Mouse (Mus musculus): ENCODE measurements around the gene Pla2g12b. TPM values are rescaled to one million over a fixed set of nuclear protein-coding genes. Genes with fewer than 3 reads are reported as not detected.

Gene Pla2g12b
- polyA plus RNA-seq (2011; ENCODE audit: insufficient read length, low read depth, missing spikeins), result not detected in 2 replicates

DNA sequence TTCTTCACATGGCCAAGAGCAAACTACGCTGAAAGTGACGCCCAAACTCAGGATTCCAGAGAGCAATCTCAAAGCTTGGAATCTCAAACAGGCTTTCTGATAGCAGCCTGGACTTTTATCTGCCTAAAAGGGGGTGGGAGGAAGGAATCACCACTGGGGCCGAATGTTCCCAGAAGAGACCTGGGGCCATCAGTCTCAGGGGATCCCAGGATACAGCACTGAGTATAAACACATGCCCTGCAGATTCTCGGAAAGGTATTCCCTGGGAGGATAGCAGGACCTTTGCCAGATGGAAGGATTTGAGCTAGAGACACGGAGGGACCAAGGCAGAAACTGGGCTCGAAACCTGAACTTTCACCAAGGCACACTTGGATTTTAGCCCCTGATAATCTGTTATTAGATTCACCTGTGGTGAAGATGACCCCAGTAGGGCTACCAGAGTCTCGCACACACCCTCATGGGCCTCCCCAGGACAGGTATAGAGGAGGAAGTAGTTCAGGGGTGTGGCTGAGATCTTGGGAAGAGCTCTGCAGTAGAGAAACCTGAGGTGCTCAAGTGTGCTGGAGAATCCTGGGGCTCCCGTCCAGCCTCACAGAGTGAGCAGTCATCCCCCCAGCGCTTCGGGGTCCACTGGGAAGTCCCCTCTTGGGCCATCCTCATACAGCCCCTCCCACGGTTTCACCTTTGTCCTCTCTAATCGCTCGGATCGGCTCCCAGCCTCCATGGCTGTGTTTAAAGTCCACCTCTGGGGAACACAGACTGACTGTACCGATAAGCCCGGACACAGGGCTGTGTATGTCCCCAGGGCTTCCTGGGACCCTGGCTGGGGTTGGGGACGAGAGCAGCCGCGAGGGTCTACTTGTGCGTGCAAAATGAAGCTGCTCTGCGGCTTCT, at the start of gene Pla2g12b:
Pla2g12b (plus strand) TSS at position 762 of the 894 bp plus-strand sequence.
- Histone ChIP-seq H3K4me1 (ENCODE audit: control insufficient read depth, insufficient read depth, low read length) (no peaks in the 10 kb centered on the region), H3K27ac (ENCODE audit: insufficient read depth, low read length) (no peak within 1 kb of the TSS), H3K4me3 (ENCODE audit: insufficient read depth, low read length) (no peak within 1 kb of the TSS)
- TF ChIP-seq POLR2A (IDR thresholded peaks at IDR 0.05; ENCODE audit: low read depth, low read length) (no peak), CTCF (IDR thresholded peaks at IDR 0.05; ENCODE audit: borderline replicate concordance, insufficient read depth, low read length) (no peak)

DNA sequence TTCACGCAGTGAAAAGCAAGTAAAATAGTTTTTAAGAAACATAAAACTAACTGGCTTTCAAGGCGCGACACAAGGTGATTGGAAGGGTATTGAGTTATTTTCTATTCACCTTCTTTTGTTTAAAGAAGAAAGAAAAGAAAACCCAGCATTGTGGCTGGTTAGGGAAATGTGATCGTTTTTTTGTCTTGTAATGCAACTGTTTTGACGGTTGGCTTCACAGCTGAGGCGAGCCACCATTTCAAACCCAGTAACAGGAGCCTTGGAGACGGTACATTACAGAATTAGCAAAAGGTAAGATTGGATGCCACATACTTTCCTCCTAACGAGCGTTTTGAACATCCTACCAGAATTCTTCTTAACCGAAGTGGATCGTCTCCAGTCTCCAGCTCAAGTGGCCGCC, 49.3 kb upstream of the Pla2g12b start:
- no peak overlapping the region for H3K4me3 ChIP-seq (ENCODE audit: insufficient read depth, low read length)
- TF ChIP-seq POLR2A (IDR thresholded peaks at IDR 0.05; ENCODE audit: low read depth, low read length) (no peak), CTCF (IDR thresholded peaks at IDR 0.05; ENCODE audit: borderline replicate concordance, insufficient read depth, low read length) (no peak)
- no peaks in the 10 kb centered on the region for H3K4me1 ChIP-seq (ENCODE audit: control insufficient read depth, insufficient read depth, low read length)
- H3K27ac ChIP-seq (ENCODE audit: insufficient read depth, low read length), result no peak overlapping the region

DNA sequence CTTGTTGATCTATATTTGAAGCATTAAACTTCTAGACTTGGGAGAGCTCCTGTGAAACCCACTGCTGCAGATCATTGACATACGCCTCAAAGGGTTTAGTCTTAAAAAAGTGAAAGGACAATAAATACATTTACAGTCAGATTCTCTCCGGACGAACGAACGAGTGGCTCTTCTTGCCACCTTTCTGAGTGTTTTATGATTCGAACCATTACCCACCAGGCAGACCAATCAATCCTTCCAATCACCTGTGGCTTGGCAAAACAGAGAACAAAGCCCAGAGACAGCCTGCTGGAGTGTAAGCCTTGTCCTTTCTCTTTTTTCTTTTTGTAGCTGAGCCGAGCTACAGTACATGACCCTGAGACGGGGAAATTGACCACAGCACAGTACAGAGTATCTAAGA, 48.4 kb upstream of the Pla2g12b start:
- TF ChIP-seq CTCF (IDR thresholded peaks at IDR 0.05; ENCODE audit: borderline replicate concordance, insufficient read depth, low read length) (no peak), POLR2A (IDR thresholded peaks at IDR 0.05; ENCODE audit: low read depth, low read length) (no peak)
- H3K27ac ChIP-seq (ENCODE audit: insufficient read depth, low read length), result no peak overlapping the region
- no peaks in the 10 kb centered on the region for H3K4me1 ChIP-seq (ENCODE audit: control insufficient read depth, insufficient read depth, low read length)
- no peak overlapping the region for H3K4me3 ChIP-seq (ENCODE audit: insufficient read depth, low read length)

DNA sequence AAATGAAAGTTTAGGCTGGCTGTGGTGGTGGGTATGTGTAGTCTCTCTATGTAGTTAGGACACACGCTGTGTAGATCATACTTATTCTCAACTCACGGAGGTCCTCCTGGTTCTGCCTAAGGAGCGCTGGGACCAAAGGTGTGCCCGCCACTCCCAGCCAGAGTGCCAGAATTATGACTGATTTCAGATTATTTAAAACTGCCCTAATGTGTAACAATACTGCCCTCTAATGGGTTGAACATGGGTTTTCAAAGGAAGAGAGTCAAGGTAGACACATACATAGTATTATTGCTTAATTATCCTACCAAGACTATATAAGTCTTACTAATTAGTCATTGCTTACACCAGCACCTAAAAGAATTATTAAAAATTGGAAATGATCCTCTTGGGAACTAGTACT, 44.7 kb upstream of the Pla2g12b start:
- no peak overlapping the region for H3K27ac ChIP-seq (ENCODE audit: insufficient read depth, low read length)
- H3K4me3 ChIP-seq (ENCODE audit: insufficient read depth, low read length), result no peak overlapping the region
- H3K4me1 ChIP-seq (ENCODE audit: control insufficient read depth, insufficient read depth, low read length), result no peaks in the 10 kb centered on the region
- TF ChIP-seq POLR2A (IDR thresholded peaks at IDR 0.05; ENCODE audit: low read depth, low read length) (no peak), CTCF (IDR thresholded peaks at IDR 0.05; ENCODE audit: borderline replicate concordance, insufficient read depth, low read length) (no peak)

DNA sequence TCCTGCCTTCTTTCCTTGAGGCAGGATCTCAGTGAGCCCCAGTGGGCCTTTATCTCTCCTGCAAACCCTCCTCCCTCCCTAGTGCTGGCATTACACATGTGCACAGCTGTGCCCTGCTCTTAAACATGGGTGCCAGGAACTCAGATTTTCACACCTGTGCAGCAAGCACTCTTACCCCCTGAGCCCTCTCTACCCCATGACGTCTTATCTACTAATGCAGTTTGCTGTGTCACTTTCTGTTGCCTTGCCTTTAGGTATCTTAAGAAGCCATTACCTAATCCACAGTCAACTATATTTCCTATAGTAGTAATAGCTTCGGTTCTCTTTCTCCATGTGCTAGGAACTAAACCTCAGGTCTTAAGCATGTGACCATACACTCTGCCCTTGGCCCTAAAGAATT, 40.3 kb upstream of the Pla2g12b start:
- Histone ChIP-seq H3K27ac (ENCODE audit: insufficient read depth, low read length) (no peak overlapping the region), H3K4me3 (ENCODE audit: insufficient read depth, low read length) (no peak overlapping the region), H3K4me1 (ENCODE audit: control insufficient read depth, insufficient read depth, low read length) (no peaks in the 10 kb centered on the region)
- TF ChIP-seq CTCF (IDR thresholded peaks at IDR 0.05; ENCODE audit: borderline replicate concordance, insufficient read depth, low read length) (no peak), POLR2A (IDR thresholded peaks at IDR 0.05; ENCODE audit: low read depth, low read length) (no peak)

DNA sequence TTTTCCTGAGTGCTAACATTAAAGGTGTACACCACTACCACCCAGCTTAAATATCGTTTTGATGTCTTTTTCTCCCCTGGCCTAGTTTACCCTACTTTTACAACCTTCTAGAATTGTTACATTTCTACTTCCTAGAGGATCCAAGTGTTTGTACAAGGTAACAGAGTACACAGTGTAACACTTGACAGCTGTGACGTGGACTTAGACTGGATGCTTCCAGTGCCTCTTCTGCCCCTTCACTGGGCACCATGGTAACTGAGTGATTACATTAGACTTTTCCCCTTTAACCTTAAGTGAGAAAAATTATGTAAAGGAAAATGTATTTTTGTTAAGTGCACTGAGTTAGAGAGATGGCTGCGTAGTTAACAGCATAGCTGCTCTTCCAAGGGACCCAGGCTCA, 38.9 kb upstream of the Pla2g12b start:
- Histone ChIP-seq H3K27ac (ENCODE audit: insufficient read depth, low read length) (no peak overlapping the region), H3K4me3 (ENCODE audit: insufficient read depth, low read length) (no peak overlapping the region), H3K4me1 (ENCODE audit: control insufficient read depth, insufficient read depth, low read length) (no peaks in the 10 kb centered on the region)
- TF ChIP-seq CTCF (IDR thresholded peaks at IDR 0.05; ENCODE audit: borderline replicate concordance, insufficient read depth, low read length), result no peak
- no peak for TF ChIP-seq POLR2A (IDR thresholded peaks at IDR 0.05; ENCODE audit: low read depth, low read length)

DNA sequence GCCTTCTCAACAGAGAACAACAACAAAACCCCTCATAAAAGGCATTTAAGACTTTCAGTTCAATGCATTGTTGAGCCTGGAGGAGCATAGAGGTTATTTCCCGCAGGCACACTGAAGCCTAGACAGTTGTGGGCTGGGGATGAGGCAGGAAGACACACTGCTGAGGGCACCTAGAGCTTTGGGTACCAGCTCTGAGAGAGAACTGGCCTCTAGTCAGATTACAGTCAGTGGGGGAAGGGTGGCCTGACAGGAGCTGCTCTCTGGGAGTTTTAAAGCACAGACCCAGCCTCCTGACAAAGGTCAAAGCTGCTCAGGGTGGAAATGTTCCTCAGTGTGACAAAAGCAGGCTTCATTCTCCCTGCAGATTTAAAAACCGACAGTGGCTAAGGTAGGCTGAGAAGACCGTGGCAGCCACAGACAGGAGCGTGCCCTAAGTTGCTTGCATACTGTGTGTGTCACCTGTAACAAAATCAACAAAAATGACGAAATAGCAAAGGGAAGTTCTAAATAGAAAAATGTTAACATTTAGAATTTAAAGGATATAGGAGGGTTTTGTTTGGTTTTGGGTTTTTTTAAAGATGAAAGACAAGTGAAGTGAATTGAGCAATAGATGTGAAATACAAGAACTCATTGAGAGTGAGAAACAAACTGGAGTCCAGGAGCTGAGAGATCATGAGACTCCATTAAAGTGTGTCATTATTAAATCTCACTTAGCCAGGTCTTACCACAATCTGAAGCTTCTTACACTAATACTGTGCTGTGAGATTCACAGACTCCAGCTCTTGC, 37.5 kb upstream of the Pla2g12b start:
- TF ChIP-seq POLR2A (IDR thresholded peaks at IDR 0.05; ENCODE audit: low read depth, low read length) (no peak), CTCF (IDR thresholded peaks at IDR 0.05; ENCODE audit: borderline replicate concordance, insufficient read depth, low read length) (no peak)
- Histone ChIP-seq H3K27ac (ENCODE audit: insufficient read depth, low read length) (no peak overlapping the region), H3K4me3 (ENCODE audit: insufficient read depth, low read length) (no peak overlapping the region), H3K4me1 (ENCODE audit: control insufficient read depth, insufficient read depth, low read length) (no peaks in the 10 kb centered on the region)

DNA sequence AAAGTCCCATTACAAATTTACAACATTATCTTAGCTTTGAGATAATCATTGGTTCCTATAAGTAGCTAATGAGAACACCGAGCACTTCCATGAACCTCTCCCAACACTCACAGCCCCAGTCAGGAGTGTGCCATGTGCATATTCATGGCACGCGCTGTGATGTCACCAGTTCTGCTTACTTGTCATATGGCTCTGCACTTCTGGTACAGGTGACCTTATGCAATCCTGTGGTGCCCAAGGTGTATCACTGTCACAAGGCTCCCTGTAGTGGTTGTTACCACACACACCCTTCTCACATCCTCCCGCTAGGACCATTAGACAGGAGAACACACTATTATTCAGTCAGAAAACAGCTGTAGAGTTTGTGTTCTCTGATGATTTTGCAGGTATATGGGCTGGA, 36.7 kb upstream of the Pla2g12b start:
- no peak for TF ChIP-seq POLR2A (IDR thresholded peaks at IDR 0.05; ENCODE audit: low read depth, low read length)
- no peak for TF ChIP-seq CTCF (IDR thresholded peaks at IDR 0.05; ENCODE audit: borderline replicate concordance, insufficient read depth, low read length)
- no peak overlapping the region for H3K4me3 ChIP-seq (ENCODE audit: insufficient read depth, low read length)
- H3K4me1 ChIP-seq (ENCODE audit: control insufficient read depth, insufficient read depth, low read length), result no peaks in the 10 kb centered on the region

DNA sequence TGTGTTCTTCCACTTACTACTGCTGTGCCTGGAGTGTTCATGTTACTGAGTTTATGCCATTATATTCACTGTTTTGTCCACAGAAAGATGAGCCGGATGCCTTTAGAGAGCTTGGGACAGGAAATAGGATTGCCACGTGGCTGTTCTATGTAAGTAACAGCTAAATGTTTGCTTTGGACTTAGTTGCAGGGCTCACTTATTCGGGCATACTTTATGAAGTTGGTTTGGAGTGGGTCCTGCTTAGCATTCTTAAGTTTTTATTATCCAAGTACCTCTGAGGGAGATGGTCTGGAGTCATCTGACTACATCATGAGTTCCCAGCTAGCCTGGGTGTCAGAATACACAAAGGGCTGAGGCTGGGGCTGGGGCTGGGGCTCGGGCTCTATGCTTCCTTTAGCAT, 36.3 kb upstream of the Pla2g12b start:
- no peak overlapping the region for H3K27ac ChIP-seq (ENCODE audit: insufficient read depth, low read length)
- no peaks in the 10 kb centered on the region for H3K4me1 ChIP-seq (ENCODE audit: control insufficient read depth, insufficient read depth, low read length)
- no peak for TF ChIP-seq CTCF (IDR thresholded peaks at IDR 0.05; ENCODE audit: borderline replicate concordance, insufficient read depth, low read length)
- no peak for TF ChIP-seq POLR2A (IDR thresholded peaks at IDR 0.05; ENCODE audit: low read depth, low read length)
- no peak overlapping the region for H3K4me3 ChIP-seq (ENCODE audit: insufficient read depth, low read length)

More for the DNA sequence above, 36.7 kb upstream of the Pla2g12b start:
- no peak overlapping the region for H3K27ac ChIP-seq (ENCODE audit: insufficient read depth, low read length)

DNA sequence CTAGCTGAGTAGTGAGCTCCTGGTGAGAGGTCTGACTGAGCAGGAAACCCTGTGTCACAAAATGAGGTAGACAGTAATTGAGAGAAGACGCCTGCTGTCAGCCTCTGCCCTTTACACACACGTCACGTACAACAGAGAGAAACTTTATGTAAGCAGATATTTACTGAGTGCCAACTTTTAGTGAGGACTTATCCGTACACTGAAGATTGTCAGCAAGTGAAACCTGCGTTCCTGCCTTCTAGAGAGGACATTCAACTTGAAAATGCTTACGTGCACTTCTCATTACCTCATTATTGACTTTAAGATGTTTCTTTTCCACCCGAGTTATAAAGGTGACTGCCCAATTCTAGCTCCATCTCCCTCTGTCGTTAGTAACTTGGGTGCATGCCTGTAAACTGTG, 34.7 kb upstream of the Pla2g12b start:
- Histone ChIP-seq H3K4me1 (ENCODE audit: control insufficient read depth, insufficient read depth, low read length) (no peaks in the 10 kb centered on the region), H3K4me3 (ENCODE audit: insufficient read depth, low read length) (no peak overlapping the region), H3K27ac (ENCODE audit: insufficient read depth, low read length) (no peak overlapping the region)
- TF ChIP-seq CTCF (IDR thresholded peaks at IDR 0.05; ENCODE audit: borderline replicate concordance, insufficient read depth, low read length) (no peak), POLR2A (IDR thresholded peaks at IDR 0.05; ENCODE audit: low read depth, low read length) (no peak)

Data from embryonic fibroblast, embryonic 13.5 days (primary cell).